ENCODE assay signal across 8 mouse cellular contexts in genomic region chr7:131629562-131629961, GRCm38 (mm10).
"Had no signal": no experiment of that assay in that cellular context is flagged by ENCODE, and none has a peak within 500 bp of the region (broad histone marks: within the 10 kb centered on the region; RNA-seq: fewer than 3 reads in every experiment).

No protein-coding gene starts in this region.

- H3K9ac ChIP-seq: kidney, embryonic 15.5 days; liver, embryonic 15.5 days; midbrain, embryonic 15.5 days; neural tube, embryonic 12.5 days had no signal

- H3K9me3 ChIP-seq: kidney, embryonic 15.5 days; liver, embryonic 15.5 days; midbrain, embryonic 15.5 days; neural tube, embryonic 12.5 days had no signal

- H3K27me3 ChIP-seq: liver, embryonic 15.5 days; midbrain, embryonic 15.5 days; neural tube, embryonic 12.5 days had no signal

- DNase-seq: kidney, postnatal 14 days; lung, adult 2 months; thymus, postnatal 25 days had no signal

- H3K4me2 ChIP-seq: kidney, embryonic 15.5 days; liver, embryonic 11.5 days; liver, embryonic 15.5 days; midbrain, embryonic 15.5 days; neural tube, embryonic 12.5 days had no signal

- H3K4me3 ChIP-seq: kidney, embryonic 15.5 days; liver, embryonic 15.5 days; midbrain, embryonic 15.5 days; neural tube, embryonic 12.5 days had no signal

- ATAC-seq: midbrain, embryonic 15.5 days had no signal

- H3K36me3 ChIP-seq: kidney, embryonic 15.5 days; liver, embryonic 15.5 days; midbrain, embryonic 15.5 days; neural tube, embryonic 12.5 days had no signal

- H3K27ac ChIP-seq: kidney, embryonic 15.5 days; liver, embryonic 15.5 days; midbrain, embryonic 15.5 days; neural tube, embryonic 12.5 days had no signal

- H3K4me1 ChIP-seq: kidney, embryonic 15.5 days; liver, embryonic 15.5 days; neural tube, embryonic 12.5 days had no signal
